Mouse (Mus musculus) small intestine, adult 2 months (tissue): ENCODE measurements around the gene Spint2. TPM values are rescaled to one million over a fixed set of nuclear protein-coding genes. Genes with fewer than 3 reads are reported as not detected.
"Not testable (repeated sequence)": the region's sequence is repeated elsewhere in the genome, so short reads cannot be mapped to it uniquely, and the experiment has no call there.

ENCODE experiments used
- H3K27ac ChIP-seq: fragments of 200-500 bp; 2 replicates; pipeline ENCODE4 v1.5.1; 2012; ENCODE audit warnings: low read depth, low read length, control low read depth, inconsistent platforms; ENCODE audit not compliant: insufficient read depth
- H3K27me3 ChIP-seq: fragments of 200-500 bp; 2 replicates; pipeline ENCODE4 v1.6.1; 2012; ENCODE audit warnings: mild to moderate bottlenecking, moderate library complexity, low read length, inconsistent platforms; ENCODE audit not compliant: control insufficient read depth, insufficient read depth
- H3K36me3 ChIP-seq: fragments of 200-500 bp; 2 replicates; pipeline ENCODE4 v1.6.1; 2012; ENCODE audit warnings: mild to moderate bottlenecking, low read length, control low read depth, inconsistent platforms; ENCODE audit not compliant: control insufficient read depth, insufficient read depth
- H3K4me1 ChIP-seq: fragments of 200-500 bp; 2 replicates; pipeline ENCODE4 v1.6.1; 2012; ENCODE audit warnings: low read length, inconsistent platforms, mixed read lengths; ENCODE audit not compliant: control insufficient read depth, insufficient read depth, insufficient read length
- H3K4me3 ChIP-seq: fragments of 200-500 bp; 2 replicates; pipeline ENCODE4 v1.5.1; 2012; ENCODE audit warnings: low read depth, mild to moderate bottlenecking, control low read depth, inconsistent platforms, low read length, moderate library complexity
- CTCF ChIP-seq: fragments of 200-500 bp; IDR thresholded peaks from 2 replicates; pipeline ENCODE4 v1.5.1; 2012; ENCODE audit warnings: low read depth, mild to moderate bottlenecking, control low read depth, inconsistent platforms, low read length, moderate library complexity, mixed read lengths; ENCODE audit not compliant: insufficient replicate concordance, insufficient read length; ENCODE audit errors: extremely low read depth
- POLR2A ChIP-seq: fragments of 200-500 bp; IDR thresholded peaks from 2 replicates; pipeline ENCODE4 v1.6.1; 2012; ENCODE audit warnings: low read depth, mild to moderate bottlenecking, control low read depth, inconsistent platforms, low read length, moderate library complexity
- WGBS: fragments of 180-500 bp; shearing (Covaris S2); methylation state at CpG from one replicate; pipeline ENCODE4 v1.1.7; 2018; 5-methylcytosine and 5-hydroxymethylcytosine counted together
- polyA plus RNA-seq: library from polyadenylated mRNA; depleted of rRNA; stranded (reverse); fragments of >200 nt; gene quantifications from 2 replicates; pipeline ENCODE4 v1.2.3, GENCODE M21; 2012

Gene Spint2
- polyA plus RNA-seq, 1 experiment: 1,754 TPM

DNA sequence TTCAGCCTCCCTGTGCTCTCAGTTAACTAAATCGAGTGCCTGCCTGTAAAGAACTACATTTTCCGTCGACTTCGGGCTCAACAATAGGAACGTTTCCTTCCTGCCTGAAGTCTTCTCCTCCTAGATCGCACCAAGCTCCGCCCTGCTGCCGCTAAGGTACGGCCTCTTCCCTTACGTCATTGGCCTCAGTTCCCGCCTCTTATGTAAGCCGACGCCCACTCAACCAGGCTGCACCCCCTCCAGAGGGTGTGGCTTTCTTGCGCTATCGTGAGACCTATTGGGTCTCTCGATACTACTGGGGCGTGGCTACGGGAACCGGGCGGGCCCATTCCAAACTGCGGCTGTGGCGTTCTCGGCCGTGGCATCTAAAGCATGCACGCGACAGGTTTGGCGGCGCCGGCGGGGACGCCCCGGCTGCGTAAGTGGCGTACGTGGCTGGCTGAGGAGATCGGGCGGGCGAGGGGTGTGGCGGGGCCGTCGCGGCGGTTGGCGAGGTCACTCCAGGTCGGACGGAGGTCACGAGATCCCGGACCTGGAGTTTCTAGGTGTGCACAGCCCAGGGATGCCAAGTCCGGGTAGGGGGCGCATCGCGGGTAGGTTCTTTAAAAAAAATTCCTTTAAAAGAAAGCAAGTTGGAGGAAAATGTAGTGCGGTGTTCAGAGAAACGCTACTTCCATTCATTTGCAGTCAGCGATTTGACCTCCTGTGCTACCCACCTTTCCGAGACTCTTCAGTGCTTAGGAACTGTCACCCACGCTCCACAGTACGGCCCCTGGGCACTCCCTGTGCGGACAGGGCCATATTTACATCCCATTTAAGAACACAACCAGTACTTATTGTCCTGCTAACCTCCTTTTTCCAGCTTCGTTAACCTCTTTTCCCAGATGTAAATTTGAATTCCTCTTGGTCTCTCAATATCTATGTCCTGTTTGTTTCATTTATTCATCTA lies 43.4 kb downstream of the Spint2 start, which contains the start of gene Yif1b:
TSS of gene Yif1b (plus strand) at position 311 of the 949 bp plus-strand sequence.
- H3K27ac ChIP-seq: peak within 1 kb of the TSS; percentile 73

DNA sequence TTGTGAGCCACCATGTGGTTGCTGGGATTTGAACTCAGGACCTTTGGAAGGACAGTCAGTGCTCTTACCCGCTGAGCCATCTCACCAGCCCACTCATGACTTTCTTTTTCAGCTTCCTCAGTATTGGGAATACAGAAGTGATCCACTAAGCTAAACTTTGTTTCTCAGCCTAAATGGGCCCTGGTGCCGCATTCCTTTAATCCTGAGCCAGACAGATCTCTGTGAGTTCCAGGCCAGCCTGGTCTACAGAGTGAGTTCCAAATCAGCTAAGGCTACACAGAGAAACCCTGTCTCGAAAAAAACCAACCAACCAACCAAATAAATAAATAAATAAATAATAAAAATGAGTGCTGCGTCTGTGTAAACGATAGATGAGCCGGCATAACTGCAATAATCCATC lies 44.1 kb downstream of the Spint2 start:
- H3K4me1 ChIP-seq, H3K27me3 ChIP-seq, H3K36me3 ChIP-seq: not testable (repeated sequence)
- 22% methylated on average over 6 of the region's 6 CpGs for WGBS
- H3K27ac ChIP-seq: peak overlapping the region; percentile 73
- H3K4me3 ChIP-seq: peak overlapping the region; percentile 23; the same call in 1 of the 2 replicates

More for the DNA sequence above, 43.4 kb downstream of the Spint2 start, which contains the start of gene Yif1b:
- peak; percentile 65; the same call in 1 of the 2 replicates for TF ChIP-seq POLR2A
- TF ChIP-seq CTCF: no peak
- H3K4me3 ChIP-seq: peak within 1 kb of the TSS; percentile 61
- H3K36me3 ChIP-seq: no peaks in the 10 kb centered on the region
- under 1% methylated on average over 60 of the region's 60 CpGs for WGBS
- H3K27me3 ChIP-seq: no peaks in the 10 kb centered on the region
- H3K4me1 ChIP-seq: peaks cover 6% of the 10 kb centered on the region; the same call in 1 of the 2 replicates

DNA sequence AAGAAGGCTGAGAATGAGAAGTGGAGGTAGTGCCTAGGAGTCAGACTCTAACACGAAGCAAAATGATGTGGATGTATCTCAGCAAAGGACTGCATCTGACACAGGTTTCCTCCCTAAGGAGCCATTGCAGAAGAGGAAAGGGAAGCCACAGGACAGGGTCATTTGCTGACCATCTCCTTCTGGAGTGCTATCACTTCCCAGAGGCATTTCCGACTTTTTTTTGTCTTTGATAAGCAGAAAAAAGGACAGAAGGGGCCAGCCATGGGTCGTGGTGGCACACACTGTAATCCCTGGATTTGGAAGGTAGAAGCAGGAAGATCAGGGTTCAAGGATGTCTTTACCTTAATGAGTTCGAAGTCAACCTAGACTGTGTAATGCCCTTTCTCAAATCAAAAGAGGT lies 45.1 kb downstream of the Spint2 start:
- Histone ChIP-seq H3K27me3 (no peaks in the 10 kb centered on the region), H3K36me3 (no peaks in the 10 kb centered on the region), H3K4me3 (no peak overlapping the region), H3K27ac (no peak overlapping the region), H3K4me1 (peaks cover 6% of the 10 kb centered on the region; the same call in 1 of the 2 replicates)
- WGBS: 71% methylated on average over 4 of the region's 4 CpGs
- TF ChIP-seq POLR2A (no peak), CTCF (no peak)

DNA sequence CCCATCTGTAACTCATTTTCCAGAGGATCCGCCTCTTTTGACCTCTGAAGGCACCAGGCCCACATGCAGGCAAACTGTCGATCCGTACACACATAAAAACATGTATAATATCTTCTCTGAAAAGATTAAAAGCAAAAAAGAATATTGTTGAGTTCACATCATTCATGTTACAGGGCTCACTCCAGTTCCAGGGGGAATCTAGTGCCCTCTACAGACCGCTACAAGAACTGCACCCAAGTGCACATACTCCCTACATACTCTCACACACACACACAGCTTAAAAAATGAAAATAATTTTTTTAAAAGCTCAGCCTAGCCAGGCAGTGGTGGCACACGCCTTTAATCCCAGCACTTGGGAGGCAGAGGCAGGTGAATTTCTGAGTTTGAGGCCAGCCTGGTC lies 47.1 kb downstream of the Spint2 start:
- Histone ChIP-seq H3K27me3 (no peaks in the 10 kb centered on the region), H3K36me3 (no peaks in the 10 kb centered on the region), H3K4me3 (no peak overlapping the region), H3K4me1 (peaks cover 6% of the 10 kb centered on the region; the same call in 1 of the 2 replicates), H3K27ac (no peak overlapping the region)
- no peak for TF ChIP-seq POLR2A
- no peak for TF ChIP-seq CTCF
- WGBS: 88% methylated on average over 5 of the region's 5 CpGs

DNA sequence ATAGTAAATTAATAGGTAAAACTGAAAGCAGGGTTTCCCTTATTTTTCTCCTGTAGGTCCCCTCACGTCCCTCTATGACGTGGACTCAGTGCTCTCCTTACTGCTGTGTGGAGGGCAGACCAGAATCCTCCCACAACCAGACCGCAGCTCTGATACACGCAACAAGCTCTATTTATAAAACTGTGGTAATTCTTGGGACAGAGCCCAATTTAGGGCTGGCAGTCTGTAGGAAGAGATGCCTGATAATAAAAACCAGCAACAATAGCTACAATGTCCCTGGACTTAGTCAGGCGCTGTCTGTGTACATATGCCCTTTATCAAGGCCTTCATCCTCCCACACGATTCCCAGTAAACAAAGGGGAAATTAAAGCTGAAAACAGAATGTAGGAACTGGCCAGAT lies 48.0 kb downstream of the Spint2 start:
- Histone ChIP-seq H3K27me3 (no peaks in the 10 kb centered on the region), H3K4me3 (no peak overlapping the region), H3K27ac (no peak overlapping the region), H3K4me1 (peaks cover 2% of the 10 kb centered on the region; the same call in 1 of the 2 replicates), H3K36me3 (no peaks in the 10 kb centered on the region)
- TF ChIP-seq CTCF (no peak), POLR2A (no peak)
- 30% methylated on average over 6 of the region's 6 CpGs for WGBS

DNA sequence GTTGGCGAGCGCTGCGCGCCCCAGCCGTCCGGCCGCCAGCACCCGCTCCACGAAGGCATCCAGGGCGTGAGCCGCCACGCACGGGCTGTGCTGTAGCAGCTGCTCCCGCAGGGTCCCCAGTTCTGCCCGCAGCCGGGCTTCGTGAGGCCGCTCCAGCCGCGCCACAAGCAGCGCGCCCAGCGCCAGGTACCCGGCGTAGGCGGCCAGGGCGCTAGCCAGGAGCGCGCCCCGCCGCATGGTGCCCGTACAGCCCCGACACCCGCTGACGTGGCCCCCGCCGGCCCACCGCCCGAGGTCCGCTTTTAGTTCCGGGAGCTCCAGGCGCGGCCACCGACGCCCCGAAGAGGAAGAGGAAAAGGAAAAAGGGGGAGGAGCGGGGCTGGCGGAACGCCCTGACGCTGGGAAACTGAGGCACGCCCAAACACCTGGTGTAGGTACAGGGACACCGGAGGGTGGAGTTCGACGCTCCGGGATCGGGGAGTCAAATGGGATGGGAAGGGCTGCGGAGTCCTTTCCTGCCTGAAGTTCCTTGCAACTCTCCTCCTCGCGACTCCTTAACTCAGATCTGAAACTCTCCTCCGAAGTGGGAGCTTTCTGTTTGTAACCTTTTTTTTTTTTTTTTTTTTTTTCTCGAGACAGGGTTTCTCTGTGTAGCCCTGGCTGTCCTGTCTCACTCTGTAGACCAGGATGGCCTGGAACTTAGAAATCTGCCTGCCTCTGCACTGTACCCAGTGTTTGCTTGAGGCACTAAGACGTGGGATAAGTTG lies 49.3 kb downstream of the Spint2 start, which contains the start of gene Kcnk6:
TSS of gene Kcnk6 (minus strand) at position 269 of the 767 bp plus-strand sequence.
- under 1% methylated on average over 62 of the region's 62 CpGs for WGBS
- H3K27ac ChIP-seq: peak within 1 kb of the TSS; percentile 0; the same call in 1 of the 2 replicates
- no peaks in the 10 kb centered on the region for H3K27me3 ChIP-seq
- H3K36me3 ChIP-seq: no peaks in the 10 kb centered on the region
- H3K4me1 ChIP-seq: no peaks in the 10 kb centered on the region
- H3K4me3 ChIP-seq: peak within 1 kb of the TSS; percentile 68
- no peak for TF ChIP-seq POLR2A
- no peak for TF ChIP-seq CTCF
